26 mouse cellular contexts compared by ENCODE assay signal in the genomic region with DNA sequence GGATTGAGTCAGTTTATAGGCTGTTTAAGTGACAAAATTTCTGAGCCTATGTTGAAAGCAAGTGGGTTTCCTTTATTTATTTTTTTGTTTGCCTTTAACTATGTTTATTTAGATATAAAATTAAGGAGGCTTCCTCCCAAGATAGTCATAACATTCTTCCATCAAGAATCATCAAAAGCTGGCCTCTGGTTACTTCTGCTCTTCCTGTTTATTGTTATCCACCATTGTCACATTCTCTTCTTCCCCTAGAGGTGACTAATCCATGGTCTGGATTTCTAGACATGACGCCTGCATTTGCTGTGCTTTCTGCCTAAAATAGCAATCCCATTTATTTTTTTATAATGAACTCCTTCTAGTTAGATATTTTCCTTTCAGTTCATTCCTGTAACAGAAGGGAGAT.
A peak's percentile ranks its signal among the peaks of the same experiment; 100 is the strongest.
DNase-seq lines count a peak whose midpoint lies in the region; ATAC-seq and TF ChIP-seq lines count a peak whose summit lies in the region.
"Had no signal": no experiment of that assay in that cellular context is flagged by ENCODE, and none has a peak within 500 bp of the region (broad histone marks: within the 10 kb centered on the region; RNA-seq: fewer than 3 reads in every experiment).

No protein-coding gene starts in this region.

- no peak overlapping the region for H3ac ChIP-seq in C2C12 (ENCODE audit: control insufficient read depth, insufficient read length, low read depth)

- H3K79me2 ChIP-seq in C2C12 (ENCODE audit: control insufficient read depth, insufficient read depth): no peaks in the 10 kb centered on the region

- no peaks in the 10 kb centered on the region for H3K36me3 ChIP-seq in C2C12 (ENCODE audit: control insufficient read depth, insufficient read depth)
- H3K36me3 ChIP-seq: embryonic facial prominence, embryonic 10.5 days; embryonic facial prominence, embryonic 13.5 days; forebrain, embryonic 10.5 days; G1E; heart, embryonic 10.5 days; heart, embryonic 13.5 days; hindbrain, embryonic 12.5 days; hindbrain, embryonic 15.5 days had no signal

- H3K27me3 ChIP-seq in C2C12 (ENCODE audit: control insufficient read depth, insufficient read depth, insufficient read length): no peaks in the 10 kb centered on the region
- no peaks in the 10 kb centered on the region for H3K27me3 ChIP-seq in Patski
- H3K27me3 ChIP-seq: CH12.LX; embryonic facial prominence, embryonic 13.5 days; forebrain, embryonic 13.5 days; heart, embryonic 13.5 days; hindbrain, embryonic 12.5 days; hindbrain, embryonic 15.5 days had no signal

- in situ Hi-C loops in Patski (cut with MboI; ENCODE audit: low pct_unique_long_range_greater_than_20kb): no loop called here

- H3K4me3 ChIP-seq in C2C12 (ENCODE audit: insufficient read depth, poor library complexity, severe bottlenecking): no peak overlapping the region
- H3K4me3 ChIP-seq: embryonic facial prominence, embryonic 10.5 days; embryonic facial prominence, embryonic 13.5 days; forebrain, embryonic 10.5 days; forebrain, embryonic 13.5 days; heart, adult 2 months; heart, embryonic 10.5 days; heart, embryonic 13.5 days; hindbrain, embryonic 12.5 days; hindbrain, embryonic 15.5 days had no signal

- TF ChIP-seq CTCF in C2C12 (IDR thresholded peaks at IDR 0.05; ENCODE audit: control insufficient read depth, insufficient read depth, insufficient read length): no peak
- TF ChIP-seq CTCF in Patski (IDR thresholded peaks at IDR 0.05): no peak

- POLR2A ChIA-PET in Patski (lab: Charles Lee): no interaction called here

- no peak for ATAC-seq in Patski
- ATAC-seq: forebrain, embryonic 13.5 days; forebrain, embryonic 16.5 days had no signal

- H3K79me3 ChIP-seq in C2C12 (ENCODE audit: low read depth): no peaks in the 10 kb centered on the region

- DNase-seq in 3134 (ENCODE audit: extremely low read depth, insufficient read length, low spot score) (peak; percentile 20), Patski (ENCODE audit: low read depth, low spot score) (peak; percentile 48)
- DNase-seq in cerebellum, postnatal 10 days: no peak
- DNase-seq in embryo, embryonic 11 days: no peak
- no peak for DNase-seq in urinary bladder, postnatal 25 days (ENCODE audit: low spot score)
- DNase-seq: adrenal gland, postnatal 10 days; adrenal gland, postnatal 36 days; cerebellum, adult 18-20 months; cerebellum, adult 9-10 months; cerebellum, postnatal 25 days; gastrocnemius, postnatal 10 days; gastrocnemius, postnatal 36 days; heart, adult 2 months; kidney, adult 11 months had no signal

- CTCF ChIA-PET in Patski (lab: Charles Lee): no interaction called here

TF ChIP-seq in C2C12, 6 proteins besides CTCF, POLR2A, EP300 and RAD21:
- TF ChIP-seq FOSL1 (IDR thresholded peaks at IDR 0.05; ENCODE audit: insufficient read depth, low read length, poor library complexity, severe bottlenecking): peak; percentile 93
- TF ChIP-seq CEBPB (IDR thresholded peaks at IDR 0.05; ENCODE audit: low read depth): peak; percentile 83
- no peak for TF ChIP-seq USF1 (IDR thresholded peaks at IDR 0.05; ENCODE audit: low read depth)
- no peak for TF ChIP-seq MYOG (IDR thresholded peaks at IDR 0.05; ENCODE audit: control insufficient read depth, extremely low read depth, insufficient read length)
- TF ChIP-seq MYOD1 (IDR thresholded peaks at IDR 0.05; ENCODE audit: control insufficient read depth, insufficient read length, low read depth): no peak
- TF ChIP-seq MAX (IDR thresholded peaks at IDR 0.05): peak; percentile 27

Comparison
In these comparisons a context has a peak if more than half of its experiments do, and no peak if none do; other contexts are left out.
1. DNase-seq: peak in 3134 (single experiment) and Patski (single experiment); none in cerebellum, postnatal 10 days (0 of 2), embryo, embryonic 11 days (single experiment) and urinary bladder, postnatal 25 days (single experiment).